Mouse (Mus musculus) urinary bladder, postnatal 25 days (tissue): ENCODE measurements around the gene Nfic.
A peak's percentile ranks its signal among the peaks of the same experiment; 100 is the strongest.
"Not testable (repeated sequence)": the region's sequence is repeated elsewhere in the genome, so short reads cannot be mapped to it uniquely, and the experiment has no call there.

Experiments
- DNase-seq: peaks from one replicate; pipeline ENCODE4 v3.0.0; 2022; ENCODE audit warnings: low spot score

Gene Nfic

DNA sequence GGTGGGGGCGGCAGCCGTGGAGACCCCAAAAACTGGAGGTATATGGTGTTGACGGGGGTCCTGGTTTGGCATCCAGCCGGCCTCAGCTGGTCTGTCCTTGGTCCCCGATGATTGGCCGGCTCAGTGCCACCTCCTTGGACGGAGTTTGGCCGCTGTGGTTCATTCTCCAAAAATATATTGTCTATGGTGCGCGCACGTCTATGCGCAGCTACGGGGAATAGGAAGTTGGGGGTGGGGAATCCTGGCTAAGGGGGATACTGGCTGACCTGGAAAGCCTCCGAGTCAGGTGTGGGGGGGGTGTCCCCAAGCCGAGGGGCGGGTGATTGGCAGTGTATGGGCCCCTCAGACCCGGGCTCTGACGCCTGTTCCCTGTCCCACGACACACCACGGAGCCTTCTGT, 5.0 kb upstream of the Nfic start:
- no peak for DNase-seq

DNA sequence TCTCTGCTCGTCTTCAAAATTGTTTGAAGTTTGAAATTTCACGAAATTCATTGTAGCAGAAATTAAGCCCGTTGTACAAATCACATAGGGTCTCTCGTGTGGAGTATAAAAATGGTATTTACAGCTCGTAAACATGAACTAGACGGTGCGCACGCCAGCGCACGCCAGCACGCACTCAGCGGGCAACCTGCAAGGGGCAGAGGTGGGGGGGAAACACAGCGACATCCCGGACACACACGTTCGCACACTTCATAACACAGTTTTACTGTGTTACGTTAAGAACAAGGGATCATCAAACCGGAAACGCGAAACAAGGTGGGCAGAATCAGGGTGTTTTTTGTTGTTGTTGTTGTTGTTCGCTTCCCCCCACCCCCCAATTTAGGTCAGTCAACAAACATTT, 4.0 kb upstream of the Nfic start:
- no peak for DNase-seq

DNA sequence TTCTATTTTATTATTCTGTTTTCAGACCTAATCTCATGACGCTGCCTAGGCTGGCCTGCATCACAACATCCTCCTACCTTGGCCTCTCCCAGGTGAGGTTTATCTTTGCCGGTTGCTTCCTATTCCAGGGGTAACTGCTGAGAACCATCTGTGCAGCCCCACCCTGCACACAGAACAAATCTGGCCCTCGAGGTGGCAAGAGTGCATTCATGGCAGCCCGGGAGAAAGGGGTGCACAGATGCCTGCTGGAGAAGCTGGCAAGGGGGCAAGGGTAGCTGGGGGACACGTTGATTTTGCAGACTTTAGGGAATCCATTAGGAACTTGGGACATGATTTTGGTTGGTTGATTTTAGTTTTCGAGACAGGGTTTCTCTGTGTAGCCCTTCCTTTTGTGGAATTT, 2.8 kb upstream of the Nfic start:
- no peak for DNase-seq

DNA sequence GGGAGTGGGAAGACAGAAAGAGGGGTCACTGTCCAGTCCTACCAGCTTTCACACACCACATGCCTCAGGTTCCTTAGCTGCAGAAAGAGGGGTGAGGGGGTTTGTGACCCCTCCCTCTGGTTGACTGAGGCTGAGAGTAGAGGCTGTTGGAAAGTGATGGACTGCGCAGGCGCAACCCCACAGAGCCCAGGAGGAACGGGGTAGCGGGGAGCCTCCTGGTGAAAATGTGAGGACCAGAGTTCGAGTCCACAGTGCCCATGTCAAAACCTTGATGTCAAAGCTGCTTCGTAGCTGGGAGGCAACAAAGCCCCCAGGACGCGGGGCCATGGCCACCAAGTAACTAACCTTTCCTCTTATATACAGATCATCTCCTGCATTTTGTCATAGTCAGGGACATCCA, 2.2 kb upstream of the Nfic start:
- DNase-seq, result no peak

DNA sequence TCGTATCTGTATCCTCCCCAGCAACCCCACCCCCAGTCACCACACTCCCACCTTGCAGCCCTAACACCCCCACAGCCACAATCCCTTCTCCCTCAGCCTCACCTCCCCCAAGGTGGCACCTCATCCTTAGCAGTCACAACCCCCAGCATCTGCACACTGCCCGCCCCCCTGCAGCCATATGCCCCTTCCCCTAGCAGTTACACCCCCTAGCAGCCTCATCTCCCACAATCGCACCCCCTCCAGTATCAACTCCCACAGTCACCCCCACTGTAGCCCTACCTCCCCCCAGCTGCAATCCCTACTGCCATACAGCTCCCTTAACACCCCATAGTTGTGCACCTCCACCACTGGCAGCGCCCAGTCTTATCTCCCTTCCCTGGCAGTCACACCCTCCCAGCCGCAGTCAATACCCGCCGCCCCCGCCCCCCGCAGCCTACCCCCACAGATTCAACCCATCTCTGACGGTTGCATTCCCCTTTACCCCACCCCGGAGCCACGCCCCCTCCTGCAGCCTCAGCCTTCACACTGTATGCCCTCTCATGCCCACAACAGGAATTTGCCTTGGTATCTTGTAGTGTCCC, 1.6 kb upstream of the Nfic start:
- no peak for DNase-seq

DNA sequence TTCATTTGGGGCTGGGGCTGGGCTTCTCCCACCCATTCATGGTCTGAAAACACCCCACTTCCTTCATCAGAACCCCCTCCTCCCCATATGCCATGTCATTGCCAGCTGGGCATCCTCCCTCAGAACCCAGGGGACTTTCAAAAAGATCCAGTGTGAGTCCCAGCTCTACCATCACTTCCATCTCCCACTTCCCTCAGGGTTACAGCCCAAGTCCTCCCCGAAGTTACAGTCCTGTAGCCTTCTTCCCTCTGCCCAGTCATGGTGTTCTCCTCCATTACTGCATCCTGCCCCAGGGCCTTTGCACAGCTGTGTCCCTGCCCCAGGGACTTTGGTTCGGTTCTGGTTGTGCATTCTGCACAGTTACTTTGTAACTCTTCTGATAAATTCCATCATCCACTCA, 1.3 kb downstream of the Nfic start:
- DNase-seq, result no peak

DNA sequence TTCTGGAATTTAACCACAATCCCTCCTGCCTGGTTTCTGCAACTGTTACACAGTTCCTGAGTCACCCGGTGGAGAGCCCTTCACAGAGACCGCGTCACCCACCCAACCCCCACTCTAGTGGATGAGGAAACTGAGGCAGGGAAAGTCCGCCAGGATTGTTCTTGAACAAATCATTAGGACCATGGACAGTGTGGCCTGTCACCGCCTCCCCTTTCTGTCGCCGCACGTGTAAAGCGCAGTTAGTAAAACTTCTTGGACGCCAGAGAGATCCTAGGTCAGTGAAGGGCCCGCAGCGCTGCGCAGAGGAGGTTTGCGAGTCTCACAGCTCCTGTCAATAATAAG, 2.5 kb downstream of the Nfic start:
- DNase-seq, result no peak

DNA sequence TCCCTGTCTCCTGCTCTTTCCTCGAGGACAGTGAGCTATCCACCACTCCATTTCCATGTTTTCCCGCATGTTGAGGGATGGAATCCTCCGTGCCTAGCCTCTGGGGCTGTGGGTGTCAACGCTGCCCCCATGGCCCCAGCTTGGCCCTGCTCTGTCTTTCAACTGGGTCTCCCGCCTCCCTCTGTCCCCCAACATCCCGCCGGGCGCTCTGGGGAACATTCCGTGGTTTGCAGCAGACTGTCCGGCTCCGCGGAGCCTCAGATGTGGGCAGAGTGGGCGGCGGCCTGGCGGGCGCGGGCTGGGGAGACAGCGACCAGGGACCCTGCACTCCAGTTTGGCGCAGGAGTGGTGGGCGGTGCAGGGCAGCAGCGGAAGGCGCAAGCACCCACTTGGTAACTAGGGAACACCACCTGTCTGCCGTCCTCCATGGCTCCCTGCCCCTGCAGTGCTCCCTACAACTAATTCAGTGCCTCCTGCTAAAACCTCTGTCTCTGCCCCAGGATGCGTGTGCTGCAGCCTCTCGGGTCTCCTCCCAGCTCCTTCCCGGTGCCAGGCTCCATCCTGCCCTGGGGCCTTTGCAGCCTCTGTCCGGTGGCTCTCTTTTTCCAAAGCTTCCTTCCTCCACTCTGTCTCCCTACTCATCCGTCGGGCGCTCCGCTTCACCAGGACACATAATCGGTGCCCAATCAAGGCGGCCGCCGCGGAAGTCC, 3.0 kb downstream of the Nfic start:
- no peak for DNase-seq

DNA sequence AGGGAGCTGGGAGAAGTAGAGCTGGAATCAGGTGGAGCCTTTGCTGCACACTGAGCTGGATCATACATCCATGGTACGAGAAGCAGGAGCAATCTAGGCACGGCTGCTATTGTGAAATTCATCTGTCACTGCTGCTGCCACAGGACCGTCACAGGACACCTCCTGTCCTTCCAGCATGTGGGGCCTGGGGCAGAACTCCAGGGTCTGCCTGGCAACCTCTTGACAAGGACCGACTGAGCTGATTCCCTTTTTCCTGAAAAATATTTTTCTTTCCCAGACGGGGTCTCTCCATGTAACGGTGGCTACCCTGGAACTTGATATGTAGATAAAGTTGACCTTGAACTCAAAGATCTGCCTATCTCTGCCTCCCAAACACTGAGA, 4.1 kb downstream of the Nfic start:
- no peak for DNase-seq

DNA sequence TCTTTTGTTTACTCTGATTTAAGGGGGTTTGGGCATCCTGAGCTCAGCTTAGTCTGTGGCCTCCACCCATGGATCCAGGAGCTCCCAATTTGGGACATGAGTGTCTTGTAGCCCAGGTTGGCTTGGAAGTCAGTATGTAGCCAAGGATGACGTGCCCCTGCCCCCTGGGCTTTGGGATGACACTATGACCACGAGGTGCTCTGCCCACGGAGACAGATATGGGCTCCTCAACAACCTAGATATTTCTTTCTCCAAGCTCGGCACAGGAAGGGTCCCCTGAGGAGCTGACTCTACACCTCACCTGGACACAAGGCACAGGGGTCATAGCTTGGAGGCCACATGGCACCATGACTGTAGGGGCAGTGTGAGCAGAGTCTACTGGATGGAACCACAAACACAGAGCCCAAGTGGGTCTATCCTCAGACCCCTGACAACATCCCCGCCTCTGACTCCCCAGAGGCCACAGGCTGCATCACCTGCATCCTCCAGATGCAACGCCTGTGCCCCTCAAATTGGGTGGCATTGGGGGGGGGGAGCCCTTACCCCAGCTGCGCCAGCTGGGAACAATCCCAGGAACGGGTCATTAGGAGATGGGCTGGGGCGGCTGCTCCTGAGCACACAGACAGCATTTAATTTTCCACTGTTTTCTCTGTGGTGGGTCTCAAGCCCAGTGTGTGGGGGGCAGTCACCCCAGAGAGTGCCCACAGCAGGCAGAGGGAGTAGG, 4.6 kb downstream of the Nfic start:
- DNase-seq, result no peak

DNA sequence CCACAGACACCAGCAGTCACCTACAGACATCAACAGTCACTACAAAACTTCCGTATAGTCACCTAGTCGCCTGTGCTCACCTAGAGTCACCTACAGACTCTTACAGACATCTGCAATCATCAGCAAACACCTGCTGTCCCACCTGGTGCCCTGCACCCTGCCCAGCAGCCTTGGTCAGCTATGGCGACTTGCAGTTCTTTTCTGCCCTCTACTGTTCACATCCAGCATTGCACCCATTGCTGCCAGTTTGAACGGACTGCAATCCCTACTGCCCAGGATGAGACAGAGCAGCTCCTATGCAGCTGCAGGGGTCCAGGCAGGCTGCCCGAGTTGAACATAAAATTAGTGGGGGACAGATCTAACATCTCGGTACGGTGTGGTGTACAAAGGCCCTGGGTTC, 5.3 kb downstream of the Nfic start:
- DNase-seq, result peak; percentile 77

DNA sequence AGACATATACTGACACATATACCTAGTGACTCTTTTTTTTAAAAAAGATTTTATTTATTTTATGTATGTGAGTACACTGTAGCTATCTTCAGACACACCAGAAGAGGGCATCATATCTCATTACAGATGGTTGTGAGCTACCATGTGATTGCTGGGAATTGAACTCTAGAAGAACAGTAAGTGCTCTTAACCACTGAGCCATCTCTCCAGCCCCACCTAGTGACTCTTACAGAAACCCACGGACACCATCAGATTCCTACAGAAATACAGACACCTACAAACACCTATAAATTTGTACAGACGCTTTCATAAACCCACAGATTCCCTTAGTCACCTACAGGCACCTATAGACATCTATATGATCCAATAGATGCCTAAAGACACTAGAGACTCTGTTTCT, 9.9 kb downstream of the Nfic start:
- DNase-seq, result not testable (repeated sequence)

DNA sequence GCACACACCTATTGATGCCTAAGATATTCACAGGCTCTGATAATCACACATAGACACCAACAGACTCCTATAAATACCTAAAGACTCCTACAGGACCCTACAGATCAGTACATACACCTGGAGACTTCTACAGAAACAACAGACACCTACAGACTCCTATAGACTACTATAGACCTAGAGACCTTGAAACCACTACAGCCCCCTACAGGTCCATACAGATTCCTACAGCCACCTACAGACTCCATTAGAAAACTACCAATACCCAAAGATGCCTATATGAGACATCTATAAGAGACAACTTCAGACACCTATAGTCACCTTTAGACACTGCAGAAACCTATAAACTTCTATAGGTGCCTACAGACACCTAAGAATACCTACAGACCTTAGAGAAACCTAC, 14.4 kb downstream of the Nfic start:
- DNase-seq, result no peak

DNA sequence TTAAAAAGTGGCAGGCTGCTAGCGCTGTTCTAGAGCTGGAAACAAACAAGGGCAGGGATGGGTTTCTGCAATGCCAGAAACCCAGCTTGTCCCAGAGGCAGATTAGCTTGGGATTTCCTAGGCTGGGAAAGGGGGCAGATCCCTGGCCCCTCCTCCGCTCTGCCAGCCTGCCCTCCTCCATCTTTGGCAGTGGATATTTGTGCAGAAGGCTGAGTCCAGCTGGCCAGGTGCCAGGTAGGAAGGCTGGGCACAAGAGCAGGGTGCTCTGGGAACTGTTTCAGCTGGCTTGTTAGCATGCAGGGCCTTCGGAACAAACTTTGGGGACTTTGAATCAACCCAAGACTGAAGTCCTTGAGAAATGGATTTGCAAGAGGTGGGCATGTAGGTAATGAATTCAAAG, 20.0 kb downstream of the Nfic start:
- DNase-seq, result no peak

DNA sequence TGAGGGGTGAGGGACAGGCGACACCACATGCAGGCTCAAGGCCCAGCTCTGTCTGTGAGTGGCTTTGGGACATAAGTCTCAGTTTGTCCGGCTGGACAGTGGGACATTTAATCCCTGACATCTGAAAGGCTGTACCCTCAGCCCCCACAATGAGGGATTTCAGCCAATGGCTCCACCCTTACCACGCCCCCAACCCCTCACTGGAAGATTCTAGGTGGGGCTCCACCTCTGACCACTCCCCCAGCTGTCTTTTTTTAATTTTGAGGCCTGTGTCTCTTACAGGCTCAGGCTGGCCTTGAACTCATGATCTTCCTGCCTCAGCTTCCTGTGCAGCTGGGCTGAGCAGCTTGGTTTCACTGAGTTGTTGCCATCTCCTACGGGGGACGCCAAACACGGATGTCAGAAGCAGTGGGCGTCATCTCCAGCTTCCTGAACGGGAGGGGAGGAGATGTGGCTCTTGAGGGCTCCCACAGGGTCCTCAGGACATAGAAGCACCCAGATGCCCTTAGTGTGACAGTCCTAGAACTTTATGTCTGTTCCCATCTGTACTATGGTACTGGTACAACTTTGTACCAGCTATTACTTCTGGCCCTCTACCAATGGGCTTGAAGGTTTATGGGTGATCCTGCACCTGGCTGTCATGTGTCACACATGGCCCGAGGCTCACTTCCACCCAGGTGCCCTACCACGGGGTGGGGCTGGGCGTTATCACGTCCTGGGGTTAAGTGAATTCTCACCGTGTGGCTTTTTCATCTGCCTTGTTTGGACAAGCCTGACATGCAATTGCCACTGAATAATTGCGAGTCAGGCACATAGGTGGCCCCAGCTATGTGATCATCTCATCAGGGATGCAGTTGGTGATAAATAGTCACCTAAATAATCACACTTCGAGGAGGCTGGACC, 20.8 kb downstream of the Nfic start:
- DNase-seq, result no peak

DNA sequence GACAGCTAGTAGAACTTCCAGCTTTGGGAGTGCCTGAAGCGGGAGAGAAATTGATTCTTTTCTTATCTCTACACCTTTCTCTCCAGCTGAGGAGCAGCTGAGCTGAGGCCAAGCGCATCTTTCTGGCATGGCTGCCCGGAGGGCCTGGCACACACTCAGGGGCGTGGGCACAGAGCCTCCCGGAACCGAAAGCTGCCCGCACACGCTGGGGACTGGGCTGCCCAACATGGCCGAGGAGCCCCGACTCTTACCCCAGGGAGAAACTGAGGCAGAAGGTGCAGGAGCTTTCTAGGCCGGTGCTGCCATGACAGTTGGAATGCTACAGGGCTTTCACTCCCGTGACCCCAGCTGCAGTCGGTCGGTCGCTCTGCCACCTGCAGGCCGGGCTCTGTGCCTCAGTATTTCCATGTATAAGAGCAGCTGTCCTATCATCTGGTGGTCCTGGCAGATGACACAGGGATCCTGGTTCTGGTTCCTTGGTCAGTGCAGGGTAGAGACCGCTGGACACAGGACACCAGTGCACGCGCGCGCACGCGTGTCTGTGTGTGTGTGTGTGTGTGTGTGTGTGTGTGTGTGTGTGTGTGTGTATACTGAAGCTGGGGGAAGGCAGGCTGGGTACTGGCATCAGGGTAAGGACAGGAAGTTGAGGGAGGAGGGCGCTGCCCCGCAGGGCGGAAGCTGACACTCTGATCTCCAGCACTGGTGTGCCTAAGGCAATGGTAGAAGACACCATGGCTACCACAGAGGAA, 21.7 kb downstream of the Nfic start:
- no peak for DNase-seq

DNA sequence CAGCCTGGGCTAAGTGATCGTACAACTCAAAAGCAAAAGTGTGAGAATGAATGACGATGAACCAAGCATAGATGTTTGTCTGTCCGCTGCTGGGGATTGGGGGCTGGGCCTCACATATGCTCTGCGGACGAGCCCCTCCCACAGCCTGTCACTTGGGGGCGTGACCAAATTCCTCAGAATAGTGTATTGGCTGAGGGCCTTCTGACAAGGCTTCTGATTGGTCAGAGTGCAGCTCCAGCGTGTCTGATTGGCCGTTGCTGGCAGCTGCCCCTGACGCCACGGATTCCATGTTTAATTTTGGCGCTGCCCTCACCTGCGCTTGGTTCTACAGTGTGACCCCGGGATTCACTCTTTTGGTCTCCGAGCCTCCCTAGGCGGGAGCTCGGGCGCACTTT, 22.6 kb downstream of the Nfic start:
- DNase-seq, result peak; percentile 81

DNA sequence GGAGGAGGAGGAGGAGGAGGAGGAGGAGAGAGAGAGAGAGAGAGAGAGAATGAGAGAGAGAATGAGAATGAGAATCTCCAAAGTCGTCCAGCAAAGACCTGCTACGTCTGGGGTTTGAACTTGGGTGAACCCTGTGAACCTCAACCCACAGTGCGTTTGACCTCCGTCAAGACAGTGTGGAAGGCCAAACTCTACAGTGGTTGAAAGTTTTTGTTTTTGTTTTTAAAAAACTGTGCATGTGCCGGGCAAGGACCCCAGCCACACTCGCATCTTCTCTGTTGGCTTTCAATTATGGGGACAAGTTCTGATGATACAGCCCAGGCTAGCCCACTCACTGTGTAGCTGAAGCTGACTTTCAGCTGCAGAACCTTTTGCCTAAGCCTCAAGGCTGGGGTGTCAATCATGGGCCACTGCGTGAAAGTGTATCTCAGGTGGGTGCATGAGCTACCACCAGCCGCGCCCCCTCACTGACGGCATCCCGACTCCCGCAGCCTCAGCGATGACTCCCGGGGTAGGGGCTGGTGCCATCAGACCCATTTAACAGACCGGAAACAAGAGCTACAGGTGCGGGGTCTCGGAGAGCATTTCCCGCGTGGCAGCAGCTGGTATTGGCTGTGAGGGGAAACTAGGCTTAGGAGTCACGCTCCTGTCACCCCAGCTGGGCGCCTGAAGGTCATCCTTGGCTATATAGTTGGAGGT, 23.1 kb downstream of the Nfic start:
- DNase-seq, result no peak

DNA sequence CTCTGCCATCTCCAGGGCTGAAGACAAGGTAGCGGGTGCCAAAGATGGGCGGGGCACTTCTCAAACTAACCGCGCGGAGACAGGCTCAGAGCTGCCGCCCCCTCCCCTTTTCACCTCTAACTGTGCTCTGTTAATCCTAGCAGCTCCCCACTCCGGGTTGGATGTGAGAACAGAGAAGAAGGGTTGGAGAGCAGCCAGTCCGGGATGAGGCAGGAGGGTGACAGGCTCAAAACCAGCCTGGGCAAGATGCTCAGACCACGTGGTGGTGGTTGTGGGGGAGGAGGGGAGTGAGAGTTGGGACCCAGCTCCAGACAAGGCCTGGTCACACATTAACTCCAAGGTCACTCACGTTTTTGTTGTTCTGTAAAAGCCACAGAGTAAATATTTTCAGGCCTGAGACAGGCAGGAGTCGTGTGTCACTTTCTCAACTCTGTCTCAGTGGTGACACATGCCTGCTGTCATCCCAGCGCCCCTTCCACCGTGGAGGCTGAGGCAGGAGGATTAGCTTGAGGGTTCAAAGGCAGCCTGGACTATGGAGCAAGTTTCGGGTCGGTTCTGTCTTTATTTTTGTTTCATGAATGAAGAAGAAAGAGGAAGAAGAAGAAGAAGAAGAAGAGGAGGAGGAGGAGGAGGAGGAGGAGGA, 23.8 kb downstream of the Nfic start:
- peak; percentile 10 for DNase-seq

DNA sequence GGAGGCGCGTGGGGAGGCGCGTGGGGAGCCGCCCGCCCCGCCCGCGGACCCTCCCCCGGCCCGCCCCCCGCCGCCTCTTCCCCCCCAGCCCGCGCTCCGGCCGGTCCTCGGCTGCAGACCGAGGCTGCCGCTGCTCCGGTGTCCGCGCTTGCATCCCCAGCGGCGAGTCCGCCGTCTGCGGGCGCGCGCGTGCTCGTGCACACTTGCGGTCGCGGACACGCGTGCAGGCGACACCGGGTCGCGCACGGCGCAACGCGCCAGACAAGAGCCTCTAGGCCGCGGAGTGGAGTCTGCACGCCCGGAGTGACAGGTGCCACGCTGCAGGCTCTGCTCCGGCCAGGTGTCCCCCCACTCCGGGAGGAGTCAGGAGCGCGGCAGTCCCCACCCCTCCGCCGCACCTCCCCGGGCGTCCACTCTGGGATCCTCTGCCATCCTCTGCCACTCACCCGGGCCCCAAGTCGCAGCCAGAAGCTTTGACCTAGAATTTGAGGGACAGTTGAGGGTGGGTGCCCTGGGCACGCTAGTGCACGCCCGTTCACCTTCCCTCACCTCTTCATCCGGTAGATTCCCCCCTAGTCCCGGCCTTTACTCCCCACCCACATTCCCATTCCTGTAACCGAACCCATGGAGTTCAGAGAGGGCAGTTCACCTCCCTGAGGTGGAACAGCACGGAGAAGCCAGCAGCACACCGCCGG, 24.5 kb downstream of the Nfic start:
- DNase-seq, result peak; percentile 49
